Mouse (Mus musculus) myocyte (in vitro differentiated cells): ENCODE data around the gene Dip2c. TPM values are rescaled to one million over a fixed set of nuclear protein-coding genes. Genes with fewer than 3 reads are reported as not detected.

ENCODE experiments used
- H3K27me3 ChIP-seq: one replicate; pipeline ENCODE4 v1.6.1; 2011; ENCODE audit not compliant: control insufficient read depth, insufficient read depth, insufficient read length
- H3K36me3 ChIP-seq: one replicate; pipeline ENCODE4 v1.6.1; 2011; ENCODE audit not compliant: control insufficient read depth, insufficient read depth
- H3K4me2 ChIP-seq: one replicate; pipeline ENCODE4 v1.6.1; 2011; ENCODE audit warnings: low read depth, control low read depth
- H3K4me3 ChIP-seq: one replicate; pipeline ENCODE4 v1.5.1; 2011; ENCODE audit warnings: mild to moderate bottlenecking, control low read depth, moderate library complexity
- H3K79me2 ChIP-seq: one replicate; pipeline ENCODE4 v1.6.1; 2011; ENCODE audit not compliant: control insufficient read depth, insufficient read depth
- H3ac ChIP-seq: one replicate; pipeline ENCODE4 v1.6.1; 2011; ENCODE audit not compliant: control insufficient read depth, insufficient read length
- CEBPB ChIP-seq: IDR thresholded peaks from 2 replicates; pipeline ENCODE4 v1.6.1; 2011; ENCODE audit warnings: mild to moderate bottlenecking, moderate library complexity; ENCODE audit not compliant: poor library complexity, insufficient read depth, severe bottlenecking
- E2F4 ChIP-seq: IDR thresholded peaks from one replicate; pipeline ENCODE4 v1.6.1; 2011; ENCODE audit warnings: mild to moderate bottlenecking, control low read depth, moderate library complexity; ENCODE audit not compliant: insufficient read depth
- MAX ChIP-seq: IDR thresholded peaks from one replicate; pipeline ENCODE4 v1.6.1; 2011; ENCODE audit warnings: low read depth, mild to moderate bottlenecking, control low read depth
- MYOD1 ChIP-seq, 3 experiments: IDR thresholded peaks; one replicate each; pipeline ENCODE4 v1.6.1; 2011; ENCODE audit warnings: control low read depth in 2 of 3, low read depth in 2 of 3, mild to moderate bottlenecking in 2 of 3, moderate library complexity in 1 of 3; ENCODE audit not compliant: insufficient read length in 2 of 3, control insufficient read depth in 1 of 3
- MYOG ChIP-seq, 3 experiments: IDR thresholded peaks; one replicate each; pipeline ENCODE4 v1.6.1; 2011; ENCODE audit warnings: control low read depth in 2 of 3, low read depth in 2 of 3, mild to moderate bottlenecking in 2 of 3; ENCODE audit not compliant: insufficient read length in 2 of 3, control insufficient read depth in 1 of 3, insufficient read depth in 1 of 3
- POLR2A ChIP-seq: IDR thresholded peaks from one replicate; pipeline ENCODE4 v1.6.1; 2011; ENCODE audit warnings: low read depth, mild to moderate bottlenecking, control low read depth, moderate library complexity; ENCODE audit not compliant: insufficient read length
- POLR2AphosphoS2 ChIP-seq: IDR thresholded peaks from one replicate; pipeline ENCODE4 v1.6.1; 2011; ENCODE audit warnings: low read depth, control low read depth; ENCODE audit not compliant: insufficient read length
- REST ChIP-seq: IDR thresholded peaks from one replicate; pipeline ENCODE4 v1.6.1; 2011; ENCODE audit warnings: mild to moderate bottlenecking, control low read depth, moderate library complexity; ENCODE audit not compliant: insufficient read depth, insufficient read length
- SRF ChIP-seq: IDR thresholded peaks from one replicate; pipeline ENCODE4 v1.6.1; 2011; ENCODE audit warnings: low read depth; ENCODE audit not compliant: control insufficient read depth, insufficient read length
- TCF12 ChIP-seq: IDR thresholded peaks from one replicate; pipeline ENCODE4 v1.6.1; 2011; ENCODE audit warnings: mild to moderate bottlenecking, control low read depth; ENCODE audit not compliant: poor library complexity, insufficient read depth, severe bottlenecking
- TCF3 ChIP-seq: IDR thresholded peaks from one replicate; pipeline ENCODE4 v1.6.1; 2011; ENCODE audit warnings: low read depth, control low read depth; ENCODE audit not compliant: insufficient read length
- USF1 ChIP-seq: IDR thresholded peaks from one replicate; pipeline ENCODE4 v1.6.1; 2011; ENCODE audit warnings: low read depth, mild to moderate bottlenecking, control low read depth, moderate library complexity
- polyA plus RNA-seq: library from polyadenylated mRNA; unstranded; fragments of >200 nt; fragmentation: generic; extraction: Trizol; gene quantifications from one replicate; pipeline ENCODE4 v1.2.1, GENCODE M21; 2012; ENCODE audit warnings: missing spikeins

Dip2c gene
- polyA plus RNA-seq, 1 experiment: 17.8 TPM

- TF ChIP-seq TCF12 (no peak), USF1 (no peak), TCF3 (no peak), MAX (no peak), SRF (no peak), MYOD1 (IDR thresholded peaks at IDR 0.05; ENCODE audit: control insufficient read depth in 1 of 3, insufficient read length in 2 of 3, low read depth in 2 of 3) (no peak), E2F4 (no peak), POLR2AphosphoS2 (no peak), MYOG (IDR thresholded peaks at IDR 0.05; ENCODE audit: control insufficient read depth in 1 of 3, insufficient read depth in 1 of 3, insufficient read length in 2 of 3, low read depth in 2 of 3) (no peak), CEBPB (no peak), REST (no peak), POLR2A (no peak)
- H3K36me3 ChIP-seq: peaks cover 14% of the 10 kb centered on the region
- no peak overlapping the region for H3ac ChIP-seq
- no peak overlapping the region for H3K4me3 ChIP-seq
- no peaks in the 10 kb centered on the region for H3K79me2 ChIP-seq
- no peaks in the 10 kb centered on the region for H3K27me3 ChIP-seq
- no peak overlapping the region for H3K4me2 ChIP-seq
These were observed 361.6 kb downstream of the Dip2c start for GRCm38 (mm10) chr13:9637949-9638348.

- H3ac ChIP-seq: no peak overlapping the region
- H3K27me3 ChIP-seq: no peaks in the 10 kb centered on the region
- TF ChIP-seq TCF12 (no peak), CEBPB (no peak), MYOG (IDR thresholded peaks at IDR 0.05; ENCODE audit: control insufficient read depth in 1 of 3, insufficient read depth in 1 of 3, insufficient read length in 2 of 3, low read depth in 2 of 3) (no peak), REST (no peak), SRF (no peak), E2F4 (no peak), POLR2AphosphoS2 (no peak), MAX (no peak), TCF3 (no peak), MYOD1 (IDR thresholded peaks at IDR 0.05; ENCODE audit: control insufficient read depth in 1 of 3, insufficient read length in 2 of 3, low read depth in 2 of 3) (no peak), POLR2A (no peak), USF1 (no peak)
- H3K4me2 ChIP-seq: no peak overlapping the region
- H3K79me2 ChIP-seq: no peaks in the 10 kb centered on the region
- no peak overlapping the region for H3K4me3 ChIP-seq
- H3K36me3 ChIP-seq: peaks cover 19% of the 10 kb centered on the region
These were observed 372.4 kb downstream of the Dip2c start for GRCm38 (mm10) chr13:9648716-9649115.

GRCm38 (mm10) chr13:9649894-9650293 lies 373.6 kb downstream of the Dip2c start:
- Histone ChIP-seq H3K4me3 (no peak overlapping the region), H3K27me3 (no peaks in the 10 kb centered on the region), H3K4me2 (no peak overlapping the region), H3ac (no peak overlapping the region), H3K36me3 (peaks cover 17% of the 10 kb centered on the region), H3K79me2 (no peaks in the 10 kb centered on the region)
- TF ChIP-seq TCF3 (no peak), REST (no peak), POLR2A (no peak), SRF (no peak), CEBPB (no peak), POLR2AphosphoS2 (no peak)

- Histone ChIP-seq H3K4me2 (no peak overlapping the region), H3K27me3 (no peaks in the 10 kb centered on the region), H3ac (no peak overlapping the region), H3K79me2 (no peaks in the 10 kb centered on the region), H3K4me3 (no peak overlapping the region), H3K36me3 (peaks cover 11% of the 10 kb centered on the region)
- no peak for TF ChIP-seq SRF
These were observed 374.3 kb downstream of the Dip2c start for GRCm38 (mm10) chr13:9650580-9650979.

DNA sequence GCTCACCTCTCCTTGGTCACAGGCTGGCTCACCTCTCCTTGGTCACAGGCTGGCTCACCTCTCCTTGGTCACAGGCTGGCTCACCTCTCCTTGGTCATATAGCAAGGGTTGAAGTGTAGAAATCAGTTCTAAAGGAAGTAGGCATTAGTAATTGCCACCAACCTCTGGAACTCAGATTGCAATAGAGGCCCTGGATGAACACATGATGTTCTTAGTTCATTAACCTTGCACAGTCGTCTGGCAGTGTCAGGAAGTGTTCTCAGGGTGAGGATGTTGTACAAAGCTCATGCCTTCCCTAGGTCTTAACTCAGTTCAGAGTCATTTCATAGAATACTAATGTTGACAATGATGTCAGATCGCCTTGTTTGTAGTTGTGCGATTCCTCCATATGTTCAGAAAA lies 376.7 kb downstream of the Dip2c start:
- TF ChIP-seq MAX (no peak), POLR2A (no peak), E2F4 (no peak), TCF3 (no peak), SRF (no peak), MYOD1 (IDR thresholded peaks at IDR 0.05; ENCODE audit: control insufficient read depth in 1 of 3, insufficient read length in 2 of 3, low read depth in 2 of 3) (no peak), TCF12 (no peak), REST (no peak), MYOG (IDR thresholded peaks at IDR 0.05; ENCODE audit: control insufficient read depth in 1 of 3, insufficient read depth in 1 of 3, insufficient read length in 2 of 3, low read depth in 2 of 3) (no peak), CEBPB (no peak), USF1 (no peak), POLR2AphosphoS2 (no peak)

More for the DNA sequence above, 376.7 kb downstream of the Dip2c start:
- H3K4me2 ChIP-seq: no peak overlapping the region
- H3K36me3 ChIP-seq: peaks cover 27% of the 10 kb centered on the region
- no peak overlapping the region for H3ac ChIP-seq
- H3K27me3 ChIP-seq: no peaks in the 10 kb centered on the region
- no peak overlapping the region for H3K4me3 ChIP-seq
- no peaks in the 10 kb centered on the region for H3K79me2 ChIP-seq
